Mouse (Mus musculus) C2C12 (cell line): Measurements from ENCODE around the gene Me1. TPM values are rescaled to one million over a fixed set of nuclear protein-coding genes. Genes with fewer than 3 reads are reported as not detected.
"Not testable (repeated sequence)": the region's sequence is repeated elsewhere in the genome, so short reads cannot be mapped to it uniquely, and the experiment has no call there.

Experiments
- H3K27me3 ChIP-seq: one replicate; pipeline ENCODE4 v1.6.1; 2011; ENCODE audit not compliant: control insufficient read depth, insufficient read depth, insufficient read length
- H3K36me3 ChIP-seq: one replicate; pipeline ENCODE4 v1.6.1; 2011; ENCODE audit not compliant: control insufficient read depth, insufficient read depth
- H3K4me3 ChIP-seq: one replicate; pipeline ENCODE4 v1.5.1; 2011; ENCODE audit warnings: mild to moderate bottlenecking, control low read depth; ENCODE audit not compliant: poor library complexity, insufficient read depth, severe bottlenecking
- H3K79me2 ChIP-seq: one replicate; pipeline ENCODE4 v1.6.1; 2011; ENCODE audit not compliant: control insufficient read depth, insufficient read depth
- H3K79me3 ChIP-seq: one replicate; pipeline ENCODE4 v1.6.1; 2011; ENCODE audit warnings: low read depth, control low read depth
- H3ac ChIP-seq: one replicate; pipeline ENCODE3; 2011; ENCODE audit warnings: low read depth; ENCODE audit not compliant: control insufficient read depth, insufficient read length
- CEBPB ChIP-seq: IDR thresholded peaks from one replicate; pipeline ENCODE4 v1.6.1; 2011; ENCODE audit warnings: low read depth, mild to moderate bottlenecking, control low read depth, moderate library complexity
- CTCF ChIP-seq: IDR thresholded peaks from one replicate; pipeline ENCODE4 v1.5.1; 2011; ENCODE audit not compliant: control insufficient read depth, insufficient read depth, insufficient read length
- FOSL1 ChIP-seq: IDR thresholded peaks from one replicate; pipeline ENCODE4 v1.8.0; 2011; ENCODE audit warnings: mild to moderate bottlenecking, low read length; ENCODE audit not compliant: poor library complexity, insufficient read depth, severe bottlenecking
- MAX ChIP-seq: IDR thresholded peaks from one replicate; pipeline ENCODE4 v1.6.1; 2011; ENCODE audit warnings: mild to moderate bottlenecking, control low read depth
- MYOD1 ChIP-seq: IDR thresholded peaks from one replicate; pipeline ENCODE4 v1.6.1; 2011; ENCODE audit warnings: low read depth; ENCODE audit not compliant: control insufficient read depth, insufficient read length
- MYOG ChIP-seq: IDR thresholded peaks from one replicate; pipeline ENCODE4 v1.6.1; 2011; ENCODE audit not compliant: control insufficient read depth, insufficient read length; ENCODE audit errors: extremely low read depth
- USF1 ChIP-seq: IDR thresholded peaks from one replicate; pipeline ENCODE4 v1.6.1; 2011; ENCODE audit warnings: low read depth, mild to moderate bottlenecking, control low read depth, moderate library complexity
- polyA plus RNA-seq: library from polyadenylated mRNA; unstranded; fragments of >200 nt; fragmentation: generic; extraction: Trizol; gene quantifications from one replicate; pipeline ENCODE4 v1.2.1, GENCODE M21; 2012; ENCODE audit warnings: missing spikeins

The Me1 gene
- polyA plus RNA-seq, 1 experiment: 50.1 TPM

- no peaks in the 10 kb centered on the region for H3K79me3 ChIP-seq
- H3K79me2 ChIP-seq: no peaks in the 10 kb centered on the region
- H3K4me3 ChIP-seq: no peak overlapping the region
- H3ac ChIP-seq: no peak overlapping the region
- peaks cover 36% of the 10 kb centered on the region for H3K36me3 ChIP-seq
- no peak for TF ChIP-seq CEBPB
- TF ChIP-seq FOSL1: no peak
- TF ChIP-seq MYOG: no peak
- no peak for TF ChIP-seq MAX
- no peaks in the 10 kb centered on the region for H3K27me3 ChIP-seq
Observed at GRCm38 (mm10) chr9:86612091-86612490, 83.7 kb downstream of the Me1 start.

GRCm38 (mm10) chr9:86605776-86606175 is 90.0 kb downstream of the Me1 start:
- no peak overlapping the region for H3K4me3 ChIP-seq
- H3ac ChIP-seq: no peak overlapping the region
- no peak for TF ChIP-seq MYOD1
- no peak for TF ChIP-seq MAX
- no peak for TF ChIP-seq CEBPB
- no peak for TF ChIP-seq FOSL1
- no peak for TF ChIP-seq CTCF
- no peak for TF ChIP-seq USF1
- no peak for TF ChIP-seq MYOG
- H3K27me3 ChIP-seq: no peaks in the 10 kb centered on the region
- H3K79me3 ChIP-seq: no peaks in the 10 kb centered on the region
- H3K79me2 ChIP-seq: no peaks in the 10 kb centered on the region
- peaks cover 13% of the 10 kb centered on the region for H3K36me3 ChIP-seq

- Histone ChIP-seq H3K4me3 (no peak overlapping the region), H3K27me3 (no peaks in the 10 kb centered on the region), H3K36me3 (peaks cover 29% of the 10 kb centered on the region), H3ac (no peak overlapping the region), H3K79me2 (no peaks in the 10 kb centered on the region), H3K79me3 (no peaks in the 10 kb centered on the region)
- TF ChIP-seq USF1 (no peak), CEBPB (no peak), MYOG (no peak), FOSL1 (no peak), MYOD1 (no peak), CTCF (no peak), MAX (no peak)
Observed at GRCm38 (mm10) chr9:86599723-86600303, 95.9 kb downstream of the Me1 start.

GRCm38 (mm10) chr9:86596983-86597382 is 98.8 kb downstream of the Me1 start:
- not testable (repeated sequence) for H3ac ChIP-seq, H3K79me2 ChIP-seq, H3K4me3 ChIP-seq, H3K27me3 ChIP-seq, H3K79me3 ChIP-seq
- peaks cover 31% of the 10 kb centered on the region for H3K36me3 ChIP-seq

- H3ac ChIP-seq, H3K79me2 ChIP-seq, H3K27me3 ChIP-seq, H3K79me3 ChIP-seq, H3K4me3 ChIP-seq: not testable (repeated sequence)
- H3K36me3 ChIP-seq: peaks cover 38% of the 10 kb centered on the region
Observed at GRCm38 (mm10) chr9:86594357-86594767, 101.4 kb downstream of the Me1 start.

GRCm38 (mm10) chr9:86592676-86593668 is 102.8 kb downstream of the Me1 start:
- Histone ChIP-seq H3K79me3 (no peaks in the 10 kb centered on the region), H3ac (no peak overlapping the region), H3K79me2 (no peaks in the 10 kb centered on the region), H3K27me3 (no peaks in the 10 kb centered on the region), H3K36me3 (peaks cover 38% of the 10 kb centered on the region), H3K4me3 (no peak overlapping the region)
- TF ChIP-seq CEBPB: no peak
- TF ChIP-seq MYOD1: no peak
